Mouse (Mus musculus): Measurements from ENCODE around the gene Nsrp1.

GRCm38 (mm10) chr11:77078273-77079134, at the start of gene Nsrp1:
- no peak for TF ChIP-seq CTCF (IDR thresholded peaks at IDR 0.05; ENCODE audit: borderline replicate concordance, insufficient read depth, low read length)
- peak; percentile 98 for TF ChIP-seq POLR2A (IDR thresholded peaks at IDR 0.05; ENCODE audit: low read depth, low read length)
